Mouse (Mus musculus) heart, embryonic 14.5 days (tissue): ENCODE measurements around the gene Tmed9. TPM values are rescaled to one million over a fixed set of nuclear protein-coding genes. Genes with fewer than 3 reads are reported as not detected.

Experiments used
- ATAC-seq: fragments of 200-750 bp; cut with Nextera tagmentation; 2 replicates; pipeline ENCODE4 v1.8.0; 2017; ENCODE audit warnings: low read depth, moderate TSS enrichment; ENCODE audit not compliant: insufficient number of reproducible peaks, insufficient read depth, low FRiP score
- H3K27ac ChIP-seq, 2 experiments: fragments of 200-500 bp in 1 of 2; fragments of 300-500 bp in 1 of 2; sonication (generic) in 1 of 2; replicated peaks in 1 of 2; 2 replicates each; pipeline ENCODE4 v1.5.1; 2012 to 2014; ENCODE audit warnings: low read depth in 2 of 2, low read length in 2 of 2, control low read depth in 1 of 2, mild to moderate bottlenecking in 1 of 2, mixed read lengths in 1 of 2; ENCODE audit not compliant: control insufficient read depth in 1 of 2, insufficient read depth in 1 of 2
- H3K27me3 ChIP-seq: fragments of 300-500 bp; sonication (generic); 2 replicates; pipeline ENCODE4 v1.6.1; 2014; ENCODE audit warnings: mild to moderate bottlenecking, low read length, control low read depth; ENCODE audit not compliant: control insufficient read depth, insufficient read depth
- H3K36me3 ChIP-seq: fragments of 300-500 bp; sonication (generic); 2 replicates; pipeline ENCODE4 v1.6.1; 2014; ENCODE audit warnings: mild to moderate bottlenecking, control low read depth, low read length, mixed read lengths; ENCODE audit not compliant: control insufficient read depth, insufficient read depth
- H3K4me1 ChIP-seq, 2 experiments: fragments of 200-500 bp in 1 of 2; fragments of 300-500 bp in 1 of 2; sonication (generic) in 1 of 2; 2 replicates each; pipeline ENCODE4 v1.6.1; 2012 to 2014; ENCODE audit warnings: low read length in 2 of 2, control low read depth in 1 of 2, mixed read lengths in 1 of 2; ENCODE audit not compliant: control insufficient read depth in 2 of 2, insufficient read depth in 2 of 2
- H3K4me2 ChIP-seq: fragments of 300-500 bp; sonication (generic); 2 replicates; pipeline ENCODE4 v1.6.1; 2014; ENCODE audit warnings: mild to moderate bottlenecking, low read length
- H3K4me3 ChIP-seq, 2 experiments: fragments of 200-500 bp in 1 of 2; fragments of 300-500 bp in 1 of 2; sonication (generic) in 1 of 2; 2 replicates each; pipeline ENCODE4 v1.5.1; 2012 to 2014; ENCODE audit warnings: low read length in 2 of 2, mild to moderate bottlenecking in 2 of 2, control low read depth in 1 of 2, low read depth in 1 of 2, moderate library complexity in 1 of 2; ENCODE audit not compliant: control insufficient read depth in 1 of 2, insufficient read depth in 1 of 2
- H3K9ac ChIP-seq: fragments of 300-500 bp; sonication (generic); 2 replicates; pipeline ENCODE4 v1.6.1; 2014; ENCODE audit warnings: mild to moderate bottlenecking, low read length
- H3K9me3 ChIP-seq: fragments of 300-500 bp; sonication (generic); 2 replicates; pipeline ENCODE4 v1.6.1; 2016; ENCODE audit warnings: low read length, control low read depth; ENCODE audit not compliant: control insufficient read depth
- WGBS: fragments of 180-500 bp; shearing (Covaris S2); extraction: QIAGEN DNeasy Blood & Tissue Kit; methylation state at CpG from one replicate; pipeline ENCODE4 v1.1.7; 2014; 5-methylcytosine and 5-hydroxymethylcytosine counted together
- polyA plus RNA-seq: library from polyadenylated mRNA; unstranded; fragments of >200 nt; fragmentation: Nextera tagmentation; extraction: Ambion mirVana; gene quantifications from 2 replicates; pipeline ENCODE4 v1.2.1, GENCODE M21; 2014

Gene Tmed9
- polyA plus RNA-seq, 1 experiment from 2014 or later: 58.4 TPM

DNA sequence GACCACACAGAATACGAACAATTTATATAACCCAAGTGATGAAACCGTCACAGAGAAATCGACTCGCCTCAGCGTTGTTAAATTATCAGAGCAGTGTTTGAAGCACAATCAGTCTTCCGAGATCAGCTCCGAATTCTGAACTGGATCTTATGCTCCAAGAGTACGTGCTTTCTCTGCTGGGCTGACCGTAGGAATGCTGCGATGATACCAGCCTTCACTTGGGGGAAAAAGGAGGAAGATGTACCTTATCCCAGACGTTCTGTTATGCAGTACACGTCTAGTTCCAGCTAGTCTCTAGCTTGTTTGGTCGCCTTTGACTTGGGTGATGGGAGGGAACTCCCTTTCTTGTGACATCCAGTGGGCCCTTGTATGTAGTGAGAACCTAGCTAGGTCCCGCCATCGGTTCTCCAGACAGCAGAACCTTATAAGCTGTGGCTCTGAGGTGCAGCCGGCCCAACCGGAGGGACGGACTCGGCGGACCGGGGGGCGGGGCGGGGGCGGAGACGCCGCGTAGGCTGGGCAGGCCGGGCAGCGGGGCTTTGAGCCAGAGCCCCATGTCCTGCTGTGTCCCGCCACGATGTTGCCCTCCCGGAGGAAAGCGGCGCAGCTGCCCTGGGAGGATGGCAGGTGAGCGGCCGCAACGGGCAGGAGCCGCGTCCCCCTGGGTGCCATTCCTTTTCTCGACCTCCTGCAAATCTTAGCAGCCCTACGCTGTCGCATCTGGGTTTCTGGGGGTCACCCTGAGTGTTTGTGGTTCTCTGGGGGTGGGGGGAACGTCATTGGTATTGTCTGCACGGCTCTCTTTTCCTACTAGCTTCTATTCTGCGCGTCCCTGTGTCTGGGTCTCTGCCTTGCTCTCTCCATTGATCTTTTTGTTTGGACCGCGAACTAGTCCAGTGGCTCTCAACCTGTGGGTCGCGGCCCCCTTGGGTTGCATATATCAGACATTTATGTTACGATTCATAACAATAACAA lies 26.3 kb downstream of the Tmed9 start, which contains the start of gene B4galt7:
Gene B4galt7 (plus strand): TSS at position 331 of the 975 bp plus-strand sequence.
- H3K4me1 ChIP-seq: peaks cover 0 to 10% of the 10 kb centered on the region in 2 experiments; a peak in 2 of 4 replicates
- peak within 1 kb of the TSS in 1 of 2 experiments; percentile 24; a peak in 2 of 4 replicates for H3K27ac ChIP-seq
- H3K9ac ChIP-seq: peak within 1 kb of the TSS; percentile 92
- H3K4me3 ChIP-seq: peak within 1 kb of the TSS; percentile 82 to 84
- peak; percentile 85 for ATAC-seq
- 8% methylated on average over 50 of the region's 51 CpGs for whole genome bisulfite sequencing
- peaks cover 49% of the 10 kb centered on the region for H3K36me3 ChIP-seq
- H3K27me3 ChIP-seq: no peaks in the 10 kb centered on the region
- peak within 1 kb of the TSS; percentile 79 for H3K4me2 ChIP-seq
- no peaks in the 10 kb centered on the region for H3K9me3 ChIP-seq

GRCm38 (mm10) chr13:55600657-55601056 lies 27.1 kb downstream of the Tmed9 start:
- H3K36me3 ChIP-seq: peaks cover 44% of the 10 kb centered on the region
- H3K4me1 ChIP-seq: peaks cover 0 to 10% of the 10 kb centered on the region in 2 experiments; a peak in 2 of 4 replicates
- peak overlapping the region; percentile 82 to 84 for H3K4me3 ChIP-seq
- 20% methylated on average over 9 of the region's 9 CpGs for WGBS
- H3K4me2 ChIP-seq: peak overlapping the region; percentile 79
- H3K9me3 ChIP-seq: no peaks in the 10 kb centered on the region
- no peaks in the 10 kb centered on the region for H3K27me3 ChIP-seq
- peak overlapping the region; percentile 92 for H3K9ac ChIP-seq
- H3K27ac ChIP-seq: no peak overlapping the region
- ATAC-seq: no peak

DNA sequence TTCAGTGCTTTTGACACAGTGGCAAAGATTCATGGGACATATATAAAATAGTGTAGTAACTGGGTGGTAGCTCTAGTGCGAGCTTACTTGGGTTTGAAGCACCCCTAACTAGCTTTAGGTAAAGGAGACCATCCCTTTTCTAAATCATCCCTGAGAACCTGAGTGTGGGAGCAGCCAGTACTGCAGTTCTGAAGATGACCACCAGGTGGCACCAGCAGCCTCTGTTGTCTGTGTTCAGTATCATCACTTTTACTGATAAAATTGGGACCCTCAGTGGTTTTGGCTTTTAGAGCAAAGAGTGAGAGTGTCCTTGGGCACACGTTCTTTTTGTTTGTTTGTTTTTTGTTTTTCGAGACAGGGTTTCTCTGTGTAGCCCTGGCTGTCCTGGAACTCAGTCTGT lies 28.1 kb downstream of the Tmed9 start:
- WGBS: 4% methylated on average over 3 of the region's 3 CpGs
- peaks cover 0 to 10% of the 10 kb centered on the region in 2 experiments; a peak in 2 of 4 replicates for H3K4me1 ChIP-seq
- H3K4me3 ChIP-seq: peak overlapping the region in 1 of 2 experiments; percentile 84; a peak in 1 of 4 replicates
- no peaks in the 10 kb centered on the region for H3K9me3 ChIP-seq
- H3K27me3 ChIP-seq: no peaks in the 10 kb centered on the region
- no peak overlapping the region for H3K4me2 ChIP-seq
- H3K9ac ChIP-seq: no peak overlapping the region
- H3K36me3 ChIP-seq: peaks cover 40% of the 10 kb centered on the region
- no peak for ATAC-seq
- H3K27ac ChIP-seq: no peak overlapping the region

DNA sequence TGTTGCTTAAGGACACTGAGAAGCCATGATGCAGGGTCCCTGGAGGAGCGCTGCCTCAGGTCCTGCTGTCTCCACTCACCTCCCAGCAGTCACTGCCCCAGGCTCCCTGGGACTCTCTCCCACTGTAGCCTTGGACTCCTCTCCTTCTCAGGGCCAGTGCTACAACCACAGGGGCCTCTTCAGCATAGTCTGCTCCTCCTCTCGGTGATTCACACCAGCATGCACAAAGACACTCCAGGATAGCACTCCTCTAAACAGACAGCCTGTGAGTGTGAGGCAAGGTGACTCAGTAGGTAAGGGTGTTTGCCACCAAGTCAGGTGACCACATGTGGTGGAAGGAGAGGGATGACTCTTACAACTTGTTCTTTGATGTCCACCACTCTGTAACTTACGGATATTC lies 31.1 kb downstream of the Tmed9 start:
- no peak overlapping the region for H3K4me2 ChIP-seq
- 96% methylated on average over 3 of the region's 3 CpGs for WGBS
- H3K27ac ChIP-seq: no peak overlapping the region
- H3K9ac ChIP-seq: no peak overlapping the region
- H3K4me3 ChIP-seq: no peak overlapping the region
- ATAC-seq: no peak
- H3K36me3 ChIP-seq: peaks cover 53% of the 10 kb centered on the region
- H3K4me1 ChIP-seq: peaks cover 0 to 6% of the 10 kb centered on the region in 2 experiments; a peak in 2 of 4 replicates
- no peaks in the 10 kb centered on the region for H3K27me3 ChIP-seq
- H3K9me3 ChIP-seq: no peaks in the 10 kb centered on the region

- Histone ChIP-seq H3K36me3 (peaks cover 60% of the 10 kb centered on the region), H3K4me2 (no peak overlapping the region), H3K9me3 (no peaks in the 10 kb centered on the region), H3K27ac (no peak overlapping the region), H3K27me3 (no peaks in the 10 kb centered on the region), H3K4me1 (no peaks in the 10 kb centered on the region), H3K4me3 (no peak overlapping the region), H3K9ac (no peak overlapping the region)
- WGBS: 76% methylated on average over 10 of the region's 10 CpGs
- ATAC-seq: no peak; the same call in 1 of the 2 replicates
Observed at GRCm38 (mm10) chr13:55606899-55607623, 33.5 kb downstream of the Tmed9 start.

DNA sequence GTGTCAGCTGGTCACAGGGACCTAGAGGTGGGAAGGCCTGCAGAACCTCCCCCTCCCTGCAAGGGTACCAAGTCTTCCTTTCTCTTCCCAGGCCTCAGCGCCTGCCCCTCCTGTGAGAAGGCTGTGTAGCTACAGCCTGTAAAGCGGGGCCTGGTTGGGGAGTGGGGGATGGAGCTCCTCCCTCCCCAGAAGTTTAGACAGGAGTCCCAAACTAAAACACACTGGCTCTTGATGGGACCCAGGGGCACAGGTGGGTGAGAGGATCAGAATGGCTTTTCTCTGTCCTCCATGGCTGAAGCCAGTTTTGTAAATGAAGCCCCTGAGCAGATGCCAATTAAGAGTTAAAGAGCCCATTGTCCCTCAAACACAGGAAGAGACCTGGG lies 34.1 kb downstream of the Tmed9 start:
- no peaks in the 10 kb centered on the region for H3K9me3 ChIP-seq
- H3K36me3 ChIP-seq: peaks cover 55% of the 10 kb centered on the region

DNA sequence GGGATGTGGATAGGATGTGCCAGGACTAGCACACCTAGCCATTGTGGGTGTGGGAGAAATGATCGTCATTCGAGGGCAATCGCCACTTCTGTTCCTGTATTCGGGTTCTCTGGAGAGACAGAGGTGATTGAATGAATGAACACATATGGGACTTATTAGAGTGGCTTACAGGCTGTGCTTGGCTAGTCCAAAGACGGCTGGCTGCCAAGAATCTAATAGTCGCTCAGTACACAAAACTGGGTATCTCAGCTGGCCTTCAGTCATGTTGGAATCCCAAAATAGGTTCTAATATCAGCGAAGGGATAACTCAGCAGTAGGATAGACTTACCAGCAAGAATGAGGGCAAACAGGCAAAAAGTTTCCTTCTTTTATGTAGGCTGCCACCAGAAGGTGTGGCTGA lies 38.5 kb downstream of the Tmed9 start:
- Histone ChIP-seq H3K27me3 (no peaks in the 10 kb centered on the region), H3K4me2 (no peak overlapping the region), H3K27ac (no peak overlapping the region), H3K4me3 (no peak overlapping the region), H3K9me3 (no peaks in the 10 kb centered on the region), H3K9ac (no peak overlapping the region), H3K4me1 (no peaks in the 10 kb centered on the region), H3K36me3 (peaks cover 33% of the 10 kb centered on the region)
- ATAC-seq: no peak
- WGBS: 84% methylated on average over 7 of the region's 7 CpGs

More for the DNA sequence above, 34.1 kb downstream of the Tmed9 start:
- H3K4me3 ChIP-seq: no peak overlapping the region
- no peak overlapping the region for H3K4me2 ChIP-seq
- no peak overlapping the region for H3K9ac ChIP-seq
- H3K4me1 ChIP-seq: no peaks in the 10 kb centered on the region
- H3K27me3 ChIP-seq: no peaks in the 10 kb centered on the region
- no peak overlapping the region for H3K27ac ChIP-seq
- 96% methylated on average over 2 of the region's 2 CpGs for WGBS
- ATAC-seq: no peak
